Mouse (Mus musculus): ENCODE data around the gene Ucn.

GRCm38 (mm10) chr5:31153516-31154151 is 15.0 kb upstream of the Ucn start:
- no peak for TF ChIP-seq CTCF (IDR thresholded peaks at IDR 0.05; ENCODE audit: low read depth)
- TF ChIP-seq EP300 (optimal IDR thresholded peaks at IDR 0.05), result no peak
